Mouse (Mus musculus): ENCODE data around the gene Olfr1138.

Olfr1138 gene

DNA sequence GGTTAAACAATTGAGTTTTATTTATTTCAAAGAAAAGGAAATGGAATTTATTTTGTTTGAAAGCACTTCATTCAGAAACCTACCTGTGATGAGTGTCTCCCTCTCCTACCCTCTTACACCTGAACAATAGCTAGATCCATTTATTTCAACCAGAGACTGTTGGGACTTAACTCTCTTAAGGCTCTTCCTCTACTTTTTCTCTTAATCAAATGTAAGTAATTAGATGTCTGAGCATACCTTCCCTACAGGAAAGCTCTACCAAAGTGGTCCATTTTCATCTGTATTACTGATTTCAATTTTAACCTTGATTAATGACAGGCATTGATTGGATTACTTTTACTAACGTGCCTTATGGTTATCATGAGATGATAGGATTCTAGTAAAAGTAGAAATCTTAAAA lies at the start of gene Olfr1138:
Gene Olfr1138 (minus strand): TSS at position 101 of the 400 bp plus-strand sequence.
- CTCF ChIA-PET = no interaction called here

- CTCF ChIA-PET = no interaction called here
Measured at GRCm38 (mm10) chr2:87779183-87779582, 39.4 kb upstream of the Olfr1138 start, which contains the start of gene Olfr152. Olfr152 (plus strand) TSS chr2:87779483.

DNA sequence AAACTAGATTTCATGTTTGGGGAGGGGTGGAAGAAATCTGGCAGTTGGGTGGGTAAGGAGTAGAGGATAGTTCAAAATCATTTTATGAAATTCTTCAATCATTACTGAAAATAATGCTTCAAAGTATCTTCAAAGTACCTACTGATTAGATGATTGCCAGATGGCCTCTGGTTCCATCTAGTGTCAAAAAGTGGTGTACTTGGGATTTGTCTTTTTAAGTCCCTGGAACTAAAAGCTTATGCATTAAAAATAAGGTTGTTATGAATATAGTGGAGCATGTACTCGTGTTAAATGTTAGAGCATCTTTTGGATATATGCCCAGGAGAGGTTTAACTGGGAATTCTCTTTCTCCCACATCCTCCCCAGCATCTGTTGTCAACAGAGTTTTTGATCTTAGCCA lies 36.4 kb upstream of the Olfr1138 start:
- CTCF ChIA-PET = no interaction called here

DNA sequence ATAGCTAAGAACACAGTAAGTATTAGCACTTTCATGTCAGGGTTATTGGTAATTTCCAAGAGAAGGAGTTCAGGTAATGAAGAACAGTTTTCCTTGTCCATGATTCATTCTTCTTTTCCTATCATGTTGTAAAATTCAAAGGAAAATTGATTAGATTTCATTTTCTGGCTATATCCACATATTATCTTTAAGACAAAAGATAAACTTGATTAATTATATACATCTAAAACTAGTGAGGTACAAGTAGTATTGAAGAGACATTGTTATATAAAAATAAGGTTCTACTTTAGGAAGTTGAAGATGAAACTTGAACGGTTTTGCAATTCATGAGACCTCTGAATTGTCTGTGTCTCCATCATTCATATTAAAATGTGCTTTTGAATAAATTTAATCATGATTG lies 14.1 kb upstream of the Olfr1138 start, which contains the start of gene Olfr1141:
Gene Olfr1141 (minus strand): TSS at position 101 of the 400 bp plus-strand sequence.
- CTCF ChIA-PET = no interaction called here

DNA sequence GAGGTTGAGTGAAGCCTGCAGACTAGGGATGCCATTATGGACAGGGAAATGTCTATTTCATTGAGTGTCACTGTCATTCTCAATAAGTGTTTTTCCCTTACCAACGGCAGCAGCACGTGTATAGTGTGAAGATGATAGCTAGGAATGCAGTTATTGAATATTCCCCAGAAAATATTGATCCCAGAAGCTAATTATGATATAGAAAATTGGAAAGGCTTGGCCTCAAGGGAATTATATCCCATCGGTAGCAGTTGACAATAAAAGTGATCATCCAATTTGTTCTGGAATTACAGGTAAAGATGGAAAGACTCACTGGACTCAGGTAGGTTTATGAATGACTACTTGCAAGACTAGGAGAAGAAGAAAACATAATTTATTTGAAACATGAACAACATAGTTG lies 3.7 kb upstream of the Olfr1138 start, which contains the start of gene Olfr1140:
Gene Olfr1140 (plus strand): TSS at position 301 of the 400 bp plus-strand sequence.
- CTCF ChIA-PET = no interaction called here

DNA sequence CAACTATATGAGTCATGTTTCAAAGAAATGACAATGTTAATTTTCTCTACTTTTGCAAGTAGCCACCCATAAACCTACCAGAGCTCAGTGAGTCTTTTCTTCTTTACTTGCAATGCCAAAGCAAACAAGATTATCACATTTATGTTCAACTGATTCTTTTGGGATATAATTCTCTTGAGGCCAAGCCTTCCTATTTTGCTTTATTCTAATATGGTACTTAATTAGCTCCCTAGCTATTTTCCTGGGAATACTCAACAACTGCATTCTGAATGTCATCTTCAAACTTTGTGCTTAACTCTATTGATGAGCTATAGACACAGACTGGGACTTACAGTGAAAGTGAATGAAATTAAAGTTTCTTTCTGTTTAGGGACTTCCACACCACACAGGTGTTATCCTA lies 26.7 kb downstream of the Olfr1138 start, which contains the start of gene Olfr1137:
Gene Olfr1137 (minus strand): TSS at position 101 of the 400 bp plus-strand sequence.
- CTCF ChIA-PET = no interaction called here

GRCm38 (mm10) chr2:87693847-87694246 lies 45.9 kb downstream of the Olfr1138 start, which contains the start of gene Olfr1136:
Olfr1136 (minus strand) TSS chr2:87693947.
- CTCF ChIA-PET = no interaction called here

Data from spleen, embryonic (tissue).